Mouse (Mus musculus) forebrain, embryonic 15.5 days (tissue): ENCODE measurements around the gene Zbtb22. TPM values are rescaled to one million over a fixed set of nuclear protein-coding genes. Genes with fewer than 3 reads are reported as not detected.

ENCODE experiments used
- ATAC-seq: fragments of 200-750 bp; cut with Nextera tagmentation; replicated peaks from 2 replicates; pipeline ENCODE4 v1.8.0; 2017; ENCODE audit warnings: mild to moderate bottlenecking, moderate TSS enrichment, moderate library complexity
- H3K27ac ChIP-seq: fragments of 300-500 bp; sonication (generic); replicated peaks from 2 replicates; pipeline ENCODE4 v1.5.1; 2015; ENCODE audit warnings: mild to moderate bottlenecking, inconsistent platforms
- H3K27me3 ChIP-seq: fragments of 300-500 bp; sonication (generic); 2 replicates; pipeline ENCODE4 v1.6.1; 2015; ENCODE audit warnings: inconsistent platforms
- H3K36me3 ChIP-seq: fragments of 300-500 bp; sonication (generic); 2 replicates; pipeline ENCODE4 v1.6.1; 2015; ENCODE audit warnings: mild to moderate bottlenecking, inconsistent platforms
- H3K4me1 ChIP-seq: fragments of 300-500 bp; sonication (generic); 2 replicates; pipeline ENCODE4 v1.6.1; 2015; ENCODE audit warnings: inconsistent platforms
- H3K4me2 ChIP-seq: fragments of 300-500 bp; sonication (generic); replicated peaks from 2 replicates; pipeline ENCODE4 v1.6.1; 2015; ENCODE audit warnings: mild to moderate bottlenecking, inconsistent platforms
- H3K4me3 ChIP-seq: fragments of 300-500 bp; sonication (generic); 2 replicates; pipeline ENCODE4 v1.5.1; 2015; ENCODE audit warnings: mild to moderate bottlenecking, inconsistent platforms
- H3K9ac ChIP-seq: fragments of 300-500 bp; sonication (generic); replicated peaks from 2 replicates; pipeline ENCODE4 v1.6.1; 2015; ENCODE audit warnings: mild to moderate bottlenecking, inconsistent platforms
- H3K9me3 ChIP-seq: fragments of 300-500 bp; sonication (generic); 2 replicates; pipeline ENCODE4 v1.6.1; 2016; ENCODE audit warnings: inconsistent platforms
- WGBS: fragments of 180-500 bp; shearing (Covaris S2); methylation state at CpG from one replicate; pipeline ENCODE4 v1.1.7; 2015; ENCODE audit warnings: mixed read lengths; 5-methylcytosine and 5-hydroxymethylcytosine counted together
- polyA plus RNA-seq: library from polyadenylated mRNA; unstranded; fragments of >200 nt; fragmentation: Nextera tagmentation; extraction: Ambion mirVana; gene quantifications from 2 replicates; pipeline ENCODE4 v1.2.1, GENCODE M21; 2015

Gene Zbtb22
- polyA plus RNA-seq, 1 experiment from 2014 or later = 18.7 TPM

GRCm38 (mm10) chr17:33954646-33955554 lies 39.2 kb downstream of the Zbtb22 start:
- H3K27ac ChIP-seq = peak overlapping the region; percentile 81
- peaks cover 32% of the 10 kb centered on the region for H3K36me3 ChIP-seq
- H3K9ac ChIP-seq = peak overlapping the region; percentile 87
- H3K27me3 ChIP-seq = no peaks in the 10 kb centered on the region
- H3K9me3 ChIP-seq = no peaks in the 10 kb centered on the region
- H3K4me3 ChIP-seq = peak overlapping the region; percentile 56
- WGBS = under 1% methylated on average over 33 of the region's 33 CpGs
- H3K4me1 ChIP-seq = peaks cover 59% of the 10 kb centered on the region
- peak overlapping the region; percentile 74 for H3K4me2 ChIP-seq
- no peak for ATAC-seq

- Histone ChIP-seq H3K4me1 (peaks cover 51% of the 10 kb centered on the region), H3K4me3 (peak within 1 kb of the TSS; percentile 56), H3K27me3 (no peaks in the 10 kb centered on the region), H3K4me2 (peak within 1 kb of the TSS; percentile 81), H3K9me3 (no peaks in the 10 kb centered on the region), H3K36me3 (peaks cover 38% of the 10 kb centered on the region), H3K9ac (peak within 1 kb of the TSS; percentile 87), H3K27ac (peak within 1 kb of the TSS; percentile 93)
- under 1% methylated on average over 50 of the region's 50 CpGs for WGBS
- peak; percentile 88 for ATAC-seq
Measured at GRCm38 (mm10) chr17:33955555-33956214, 40.0 kb downstream of the Zbtb22 start, which contains the start of the genes Vps52 and Rps18. Vps52 (plus strand) TSS chr17:33955812. Rps18 (minus strand) TSS chr17:33956001.

GRCm38 (mm10) chr17:33956336-33956735 lies 40.6 kb downstream of the Zbtb22 start:
- Histone ChIP-seq H3K36me3 (peaks cover 45% of the 10 kb centered on the region), H3K4me2 (peak overlapping the region; percentile 81), H3K9me3 (no peaks in the 10 kb centered on the region), H3K27ac (peak overlapping the region; percentile 93), H3K9ac (peak overlapping the region; percentile 76), H3K4me1 (peaks cover 44% of the 10 kb centered on the region), H3K27me3 (no peaks in the 10 kb centered on the region), H3K4me3 (peak overlapping the region; percentile 56)
- no peak for ATAC-seq
- WGBS = 7% methylated on average over 10 of the region's 10 CpGs

GRCm38 (mm10) chr17:33957493-33957892 lies 41.8 kb downstream of the Zbtb22 start:
- Histone ChIP-seq H3K9me3 (no peaks in the 10 kb centered on the region), H3K36me3 (peaks cover 51% of the 10 kb centered on the region), H3K4me3 (no peak overlapping the region), H3K4me1 (peaks cover 35% of the 10 kb centered on the region), H3K27ac (no peak overlapping the region), H3K27me3 (no peaks in the 10 kb centered on the region), H3K9ac (no peak overlapping the region), H3K4me2 (no peak overlapping the region)
- 86% methylated on average over 6 of the region's 6 CpGs for WGBS
- ATAC-seq = no peak

GRCm38 (mm10) chr17:33958451-33958850 lies 42.7 kb downstream of the Zbtb22 start:
- Histone ChIP-seq H3K4me2 (no peak overlapping the region), H3K27me3 (no peaks in the 10 kb centered on the region), H3K4me3 (no peak overlapping the region), H3K9me3 (no peaks in the 10 kb centered on the region), H3K36me3 (peaks cover 51% of the 10 kb centered on the region), H3K27ac (no peak overlapping the region), H3K9ac (no peak overlapping the region), H3K4me1 (peaks cover 27% of the 10 kb centered on the region)
- ATAC-seq = no peak
- WGBS = 96% methylated on average over 11 of the region's 11 CpGs

GRCm38 (mm10) chr17:33959135-33959534 lies 43.4 kb downstream of the Zbtb22 start:
- Histone ChIP-seq H3K4me3 (no peak overlapping the region), H3K36me3 (peaks cover 52% of the 10 kb centered on the region), H3K9ac (no peak overlapping the region), H3K9me3 (no peaks in the 10 kb centered on the region), H3K27ac (no peak overlapping the region), H3K4me1 (peaks cover 20% of the 10 kb centered on the region), H3K27me3 (no peaks in the 10 kb centered on the region), H3K4me2 (no peak overlapping the region)
- no peak for ATAC-seq
- WGBS = 94% methylated on average over 13 of the region's 13 CpGs

- Histone ChIP-seq H3K4me1 (peaks cover 12% of the 10 kb centered on the region), H3K36me3 (peaks cover 55% of the 10 kb centered on the region), H3K27ac (no peak overlapping the region), H3K4me2 (no peak overlapping the region), H3K27me3 (no peaks in the 10 kb centered on the region), H3K9me3 (no peaks in the 10 kb centered on the region), H3K4me3 (no peak overlapping the region), H3K9ac (no peak overlapping the region)
- no peak for ATAC-seq
- 95% methylated on average over 15 of the region's 15 CpGs for WGBS
Measured at GRCm38 (mm10) chr17:33959948-33960347, 44.2 kb downstream of the Zbtb22 start.

GRCm38 (mm10) chr17:33962876-33963275 lies 47.2 kb downstream of the Zbtb22 start:
- H3K27me3 ChIP-seq = no peaks in the 10 kb centered on the region
- WGBS = 94% methylated on average over 7 of the region's 7 CpGs
- H3K4me2 ChIP-seq = no peak overlapping the region
- H3K9ac ChIP-seq = no peak overlapping the region
- no peak overlapping the region for H3K4me3 ChIP-seq
- no peak overlapping the region for H3K27ac ChIP-seq
- no peaks in the 10 kb centered on the region for H3K4me1 ChIP-seq
- H3K9me3 ChIP-seq = no peaks in the 10 kb centered on the region
- ATAC-seq = no peak
- peaks cover 70% of the 10 kb centered on the region for H3K36me3 ChIP-seq

- H3K9ac ChIP-seq = no peak overlapping the region
- H3K27ac ChIP-seq = no peak overlapping the region
- H3K9me3 ChIP-seq = no peaks in the 10 kb centered on the region
- no peaks in the 10 kb centered on the region for H3K4me1 ChIP-seq
- ATAC-seq = no peak
- WGBS = 89% methylated on average over 17 of the region's 17 CpGs
- peaks cover 50% of the 10 kb centered on the region for H3K36me3 ChIP-seq
- no peak overlapping the region for H3K4me2 ChIP-seq
- no peaks in the 10 kb centered on the region for H3K27me3 ChIP-seq
- no peak overlapping the region for H3K4me3 ChIP-seq
Measured at GRCm38 (mm10) chr17:33965082-33965845, 49.6 kb downstream of the Zbtb22 start.

- H3K36me3 ChIP-seq = peaks cover 44% of the 10 kb centered on the region
- H3K9ac ChIP-seq = no peak overlapping the region
- 91% methylated on average over 16 of the region's 16 CpGs for WGBS
- H3K4me2 ChIP-seq = no peak overlapping the region
- ATAC-seq = no peak
- H3K4me1 ChIP-seq = no peaks in the 10 kb centered on the region
- H3K4me3 ChIP-seq = no peak overlapping the region
- no peaks in the 10 kb centered on the region for H3K27me3 ChIP-seq
- no peaks in the 10 kb centered on the region for H3K9me3 ChIP-seq
- no peak overlapping the region for H3K27ac ChIP-seq
Measured at GRCm38 (mm10) chr17:33965846-33966550, 50.3 kb downstream of the Zbtb22 start.

- H3K9ac ChIP-seq = no peak overlapping the region
- no peaks in the 10 kb centered on the region for H3K9me3 ChIP-seq
- no peak overlapping the region for H3K27ac ChIP-seq
- H3K36me3 ChIP-seq = peaks cover 21% of the 10 kb centered on the region
- no peak overlapping the region for H3K4me3 ChIP-seq
- ATAC-seq = peak; percentile 70
- no peak overlapping the region for H3K4me2 ChIP-seq
- H3K4me1 ChIP-seq = no peaks in the 10 kb centered on the region
- WGBS = 5% methylated on average over 9 of the region's 9 CpGs
- H3K27me3 ChIP-seq = peaks cover 5% of the 10 kb centered on the region; the same call in 1 of the 2 replicates
Measured at GRCm38 (mm10) chr17:33968489-33968888, 52.8 kb downstream of the Zbtb22 start.
